Mouse (Mus musculus) forebrain, postnatal 0 days (tissue): ENCODE measurements at regions not wholly inside any gene's neighbourhood (a gene's known extent, or its start where the extent isn't known, plus 50 kb on each side); places are given as distances from the start of the nearest gene placed in this dataset.
"Not testable (repeated sequence)": the region's sequence is repeated elsewhere in the genome, so short reads cannot be mapped to it uniquely, and the experiment has no call there.

Experiments
- ATAC-seq: fragments of 200-750 bp; cut with Nextera tagmentation; 2 replicates; pipeline ENCODE4 v1.8.0; 2017; ENCODE audit warnings: mild to moderate bottlenecking, moderate library complexity
- DNase-seq: peaks from one replicate; pipeline ENCODE4 v3.0.0-alpha.2; 2015
- H3K27ac ChIP-seq: fragments of 300-500 bp; sonication (generic); 2 replicates; pipeline ENCODE4 v1.5.1; 2014; ENCODE audit warnings: low read depth, mild to moderate bottlenecking, antibody characterized with exemption, low read length, moderate library complexity, mixed read lengths
- H3K27me3 ChIP-seq: fragments of 300-500 bp; sonication (generic); 2 replicates; pipeline ENCODE4 v1.6.1; 2014; ENCODE audit warnings: mild to moderate bottlenecking, low read length, mixed read lengths; ENCODE audit not compliant: insufficient read depth
- H3K36me3 ChIP-seq: fragments of 300-500 bp; sonication (generic); 2 replicates; pipeline ENCODE4 v1.6.1; 2014; ENCODE audit warnings: mild to moderate bottlenecking, moderate library complexity; ENCODE audit not compliant: insufficient read depth
- H3K4me1 ChIP-seq: fragments of 300-500 bp; sonication (generic); 2 replicates; pipeline ENCODE4 v1.6.1; 2014; ENCODE audit warnings: antibody characterized with exemption; ENCODE audit not compliant: insufficient read depth
- H3K4me2 ChIP-seq: fragments of 300-500 bp; sonication (generic); 2 replicates; pipeline ENCODE4 v1.6.1; 2014; ENCODE audit warnings: low read depth, mild to moderate bottlenecking, moderate library complexity
- H3K4me3 ChIP-seq: fragments of 300-500 bp; sonication (generic); 2 replicates; pipeline ENCODE4 v1.5.1; 2014; ENCODE audit warnings: low read depth, low read length, mixed read lengths
- H3K9ac ChIP-seq: fragments of 300-500 bp; sonication (generic); 2 replicates; pipeline ENCODE4 v1.6.1; 2014; ENCODE audit warnings: mild to moderate bottlenecking
- H3K9me3 ChIP-seq: fragments of 300-500 bp; sonication (generic); 2 replicates; pipeline ENCODE4 v1.6.1; 2016; ENCODE audit warnings: low read length
- CTCF ChIP-seq: sonication (generic); IDR thresholded peaks from 2 replicates; pipeline ENCODE4 v1.5.1; 2016; ENCODE audit warnings: antibody characterized with exemption, control low read depth, low read depth
- WGBS: fragments of 180-500 bp; shearing (Covaris S2); extraction: QIAGEN DNeasy Blood & Tissue Kit; methylation state at CpG from one replicate; pipeline ENCODE4 v1.1.7; 2014; 5-methylcytosine and 5-hydroxymethylcytosine counted together

- H3K27ac ChIP-seq, H3K4me1 ChIP-seq, DNase-seq, H3K27me3 ChIP-seq, H3K4me3 ChIP-seq, H3K4me2 ChIP-seq, H3K9ac ChIP-seq, H3K36me3 ChIP-seq, ATAC-seq, H3K9me3 ChIP-seq: not testable (repeated sequence)
- 95% methylated on average over 7 of the region's 7 CpGs for WGBS
Measured at GRCm38 (mm10) chr10:103507051-103507450, 139.5 kb downstream of the Slc6a15 start.

- Histone ChIP-seq H3K27ac (no peak overlapping the region), H3K4me3 (no peak overlapping the region), H3K27me3 (no peaks in the 10 kb centered on the region), H3K4me1 (no peaks in the 10 kb centered on the region), H3K9ac (no peak overlapping the region), H3K9me3 (no peaks in the 10 kb centered on the region), H3K36me3 (no peaks in the 10 kb centered on the region), H3K4me2 (no peak overlapping the region)
- DNase-seq (no peak), ATAC-seq (no peak)
- WGBS, result 34% methylated on average over 2 of the region's 2 CpGs
- no peak for TF ChIP-seq CTCF
Measured at GRCm38 (mm10) chr10:103544502-103544901, 176.9 kb downstream of the Slc6a15 start.

- Histone ChIP-seq H3K4me3 (no peak overlapping the region), H3K4me1 (no peaks in the 10 kb centered on the region), H3K27me3 (no peaks in the 10 kb centered on the region), H3K9me3 (no peaks in the 10 kb centered on the region), H3K36me3 (no peaks in the 10 kb centered on the region), H3K27ac (no peak overlapping the region), H3K9ac (no peak overlapping the region), H3K4me2 (no peak overlapping the region)
- TF ChIP-seq CTCF, result no peak
- ATAC-seq (no peak), DNase-seq (no peak)
- WGBS, result 92% methylated on average over 2 of the region's 2 CpGs
Measured at GRCm38 (mm10) chr10:103549510-103549909, 181.9 kb downstream of the Slc6a15 start.

- Histone ChIP-seq H3K9ac (no peak overlapping the region), H3K4me2 (no peak overlapping the region), H3K36me3 (no peaks in the 10 kb centered on the region), H3K4me1 (no peaks in the 10 kb centered on the region), H3K27me3 (no peaks in the 10 kb centered on the region), H3K9me3 (no peaks in the 10 kb centered on the region), H3K27ac (no peak overlapping the region), H3K4me3 (no peak overlapping the region)
- DNase-seq, result no peak
- WGBS, result 74% methylated on average over 3 of the region's 3 CpGs
- ATAC-seq, result no peak
- no peak for TF ChIP-seq CTCF
Measured at GRCm38 (mm10) chr10:103585097-103585496, 217.5 kb downstream of the Slc6a15 start.

GRCm38 (mm10) chr10:103585504-103585903, 217.9 kb downstream of the Slc6a15 start:
- DNase-seq (no peak), ATAC-seq (no peak)
- TF ChIP-seq CTCF, result no peak
- Histone ChIP-seq H3K9ac (no peak overlapping the region), H3K27me3 (no peaks in the 10 kb centered on the region), H3K4me2 (no peak overlapping the region), H3K4me1 (no peaks in the 10 kb centered on the region), H3K9me3 (no peaks in the 10 kb centered on the region), H3K27ac (no peak overlapping the region), H3K4me3 (no peak overlapping the region), H3K36me3 (no peaks in the 10 kb centered on the region)
- 91% methylated on average over 2 of the region's 2 CpGs for WGBS

- Histone ChIP-seq H3K9ac (no peak overlapping the region), H3K36me3 (no peaks in the 10 kb centered on the region), H3K9me3 (no peaks in the 10 kb centered on the region), H3K4me1 (no peaks in the 10 kb centered on the region), H3K4me3 (no peak overlapping the region), H3K4me2 (no peak overlapping the region), H3K27me3 (no peaks in the 10 kb centered on the region), H3K27ac (no peak overlapping the region)
- TF ChIP-seq CTCF, result no peak
- 91% methylated on average over 2 of the region's 2 CpGs for WGBS
- DNase-seq (no peak), ATAC-seq (no peak)
Measured at GRCm38 (mm10) chr10:103591985-103592384, 224.4 kb downstream of the Slc6a15 start.

- no peak overlapping the region for H3K4me3 ChIP-seq
- no peak overlapping the region for H3K9ac ChIP-seq
- no peak overlapping the region for H3K27ac ChIP-seq
- H3K27me3 ChIP-seq, result no peaks in the 10 kb centered on the region
- TF ChIP-seq CTCF, result no peak
- ATAC-seq (no peak), DNase-seq (no peak)
- no peak overlapping the region for H3K4me2 ChIP-seq
- no peaks in the 10 kb centered on the region for H3K9me3 ChIP-seq
- H3K36me3 ChIP-seq, result no peaks in the 10 kb centered on the region
- no peaks in the 10 kb centered on the region for H3K4me1 ChIP-seq
- WGBS, result 47% methylated on average over 2 of the region's 2 CpGs
Measured at GRCm38 (mm10) chr10:103641162-103641561, 273.6 kb downstream of the Slc6a15 start.

GRCm38 (mm10) chr10:103649848-103650247, 282.3 kb downstream of the Slc6a15 start:
- H3K9me3 ChIP-seq, result no peaks in the 10 kb centered on the region
- H3K36me3 ChIP-seq, result no peaks in the 10 kb centered on the region
- no peaks in the 10 kb centered on the region for H3K4me1 ChIP-seq
- H3K27ac ChIP-seq, result no peak overlapping the region
- WGBS, result 71% methylated on average over 3 of the region's 3 CpGs
- DNase-seq (no peak), ATAC-seq (no peak)
- no peak overlapping the region for H3K9ac ChIP-seq
- H3K4me2 ChIP-seq, result no peak overlapping the region
- no peak for TF ChIP-seq CTCF
- H3K4me3 ChIP-seq, result no peak overlapping the region
- no peaks in the 10 kb centered on the region for H3K27me3 ChIP-seq
